In the genomic region with DNA sequence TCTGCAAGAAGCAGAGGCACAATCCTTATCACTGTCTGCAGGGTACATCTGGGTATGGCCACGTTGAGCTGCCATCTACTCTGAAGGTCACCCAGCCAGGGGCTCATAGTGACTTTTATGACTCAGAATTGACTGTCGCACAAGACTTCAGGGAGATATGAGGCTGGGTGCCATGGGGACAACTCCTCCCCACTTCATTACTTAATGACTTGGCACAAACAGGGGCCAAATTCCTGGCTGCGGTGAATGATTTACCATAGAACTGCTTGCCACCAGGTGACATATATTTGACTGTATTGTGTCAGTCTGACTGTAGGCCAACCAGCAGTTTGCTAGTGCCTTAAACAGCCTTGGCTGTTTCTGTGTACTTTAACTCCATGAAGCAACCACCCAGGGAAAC, we compare ENCODE assay signal across 15 mouse cellular contexts. TPM values are rescaled to one million over a fixed set of nuclear protein-coding genes. Genes with fewer than 3 reads are reported as not detected.
DNase-seq lines count a peak whose midpoint lies in the region; ATAC-seq lines count a peak whose summit lies in the region.
"Had no signal": no experiment of that assay in that cellular context is flagged by ENCODE, and none has a peak within 500 bp of the region (broad histone marks: within the 10 kb centered on the region; RNA-seq: fewer than 3 reads in every experiment).

No protein-coding gene starts in this region.

- no peak overlapping the region for H3K4me3 ChIP-seq in liver, embryonic 16.5 days (ENCODE audit: low read depth, low read length)
- H3K4me3 ChIP-seq in hindbrain, embryonic 13.5 days, result no peak overlapping the region
- H3K4me3 ChIP-seq: embryonic facial prominence, embryonic 10.5 days; forebrain, embryonic 13.5 days; heart, embryonic 15.5 days; myocyte had no signal

- H3K4me1 ChIP-seq in liver, embryonic 16.5 days (ENCODE audit: control insufficient read depth, low read depth, low read length), result no peaks in the 10 kb centered on the region; the same call in 1 of the 2 replicates
- no peaks in the 10 kb centered on the region for H3K4me1 ChIP-seq in hindbrain, embryonic 13.5 days (replicated peaks)
- H3K4me1 ChIP-seq: embryonic facial prominence, embryonic 10.5 days; forebrain, embryonic 13.5 days; heart, embryonic 15.5 days had no signal

- peak; percentile 26 to 35 for DNase-seq in lung, adult 18-20 months
- no peak for DNase-seq in lung, postnatal 14 days
- peak; percentile 88 to 93 for DNase-seq in kidney, adult 8-10 months
- no peak for DNase-seq in testis, postnatal 10 days (ENCODE audit: low spot score)
- no peak for DNase-seq in left cerebral cortex, adult 11 months (ENCODE audit: low spot score)
- no peak for DNase-seq in right cerebral cortex, postnatal 36 days (ENCODE audit: low spot score in 2 of 2)
- DNase-seq: cerebellum, adult 8-10 months; gastrocnemius, postnatal 25 days had no signal

- no peaks in the 10 kb centered on the region for H3K27me3 ChIP-seq in liver, embryonic 16.5 days (ENCODE audit: control insufficient read depth, insufficient read depth, low read depth, low read length)
- no peaks in the 10 kb centered on the region for H3K27me3 ChIP-seq in hindbrain, embryonic 13.5 days
- H3K27me3 ChIP-seq: forebrain, embryonic 13.5 days; heart, embryonic 15.5 days had no signal

- H3K9me3 ChIP-seq in liver, embryonic 16.5 days (replicated peaks; ENCODE audit: control insufficient read depth, low read length), result no peaks in the 10 kb centered on the region
- H3K9me3 ChIP-seq in hindbrain, embryonic 13.5 days, result no peaks in the 10 kb centered on the region
- H3K9me3 ChIP-seq: embryonic facial prominence, embryonic 10.5 days; forebrain, embryonic 13.5 days; heart, embryonic 15.5 days had no signal

- H3K36me3 ChIP-seq in liver, embryonic 16.5 days (ENCODE audit: control insufficient read depth, insufficient read depth), result no peaks in the 10 kb centered on the region
- H3K36me3 ChIP-seq in hindbrain, embryonic 13.5 days, result no peaks in the 10 kb centered on the region
- H3K36me3 ChIP-seq: embryonic facial prominence, embryonic 10.5 days; heart, embryonic 15.5 days had no signal

- no peak overlapping the region for H3K4me2 ChIP-seq in liver, embryonic 16.5 days (ENCODE audit: low read depth, low read length)
- no peak overlapping the region for H3K4me2 ChIP-seq in hindbrain, embryonic 13.5 days
- H3K4me2 ChIP-seq: forebrain, embryonic 13.5 days; heart, embryonic 15.5 days had no signal

- ATAC-seq in liver, embryonic 16.5 days (ENCODE audit: low read depth), result peak; percentile 76
- ATAC-seq in hindbrain, embryonic 13.5 days (ENCODE audit: low FRiP score), result no peak
- ATAC-seq: forebrain, embryonic 13.5 days had no signal

- no peak overlapping the region for H3K27ac ChIP-seq in liver, embryonic 16.5 days (ENCODE audit: low read length)
- H3K27ac ChIP-seq in hindbrain, embryonic 13.5 days, result no peak overlapping the region
- H3K27ac ChIP-seq: embryonic facial prominence, embryonic 10.5 days; forebrain, embryonic 13.5 days; heart, embryonic 15.5 days; macrophage had no signal

- H3K9ac ChIP-seq in liver, embryonic 16.5 days (ENCODE audit: low read depth, low read length), result no peak overlapping the region
- H3K9ac ChIP-seq in hindbrain, embryonic 13.5 days, result no peak overlapping the region
- H3K9ac ChIP-seq: forebrain, embryonic 13.5 days; heart, embryonic 15.5 days had no signal

- WGBS in liver, embryonic 16.5 days (ENCODE audit: insufficient replicate concordance), result 39% methylated on average over 3 of the region's 3 CpGs
- WGBS in hindbrain, embryonic 13.5 days, result 80% methylated on average over 3 of the region's 3 CpGs

RNA-seq across cellular contexts. Expression of a gene that starts 26.0 kb away (rescaled TPM):
- 1.9 and 2.0 TPM in 2 replicates for polyA plus RNA-seq in liver, embryonic 16.5 days (2015; fragmentation: Nextera tagmentation; extraction: Ambion mirVana)
- 22.5 and 23.2 TPM in 2 replicates for polyA plus RNA-seq in hindbrain, embryonic 13.5 days (2015; fragmentation: Nextera tagmentation; extraction: Ambion mirVana)

RNA-seq across cellular contexts. Expression of a gene that starts 27.6 kb away (rescaled TPM):
- 0.32 and 0.42 TPM in 2 replicates for polyA plus RNA-seq in liver, embryonic 16.5 days (2015; fragmentation: Nextera tagmentation; extraction: Ambion mirVana)
- polyA plus RNA-seq in hindbrain, embryonic 13.5 days (2015; fragmentation: Nextera tagmentation; extraction: Ambion mirVana), result 0.40 and 0.67 TPM in 2 replicates
- polyA plus RNA-seq: macrophage, myocyte had no signal

RNA-seq across cellular contexts. Expression of a gene that starts 55.8 kb away (rescaled TPM):
- 0.08 and 0.22 TPM in 2 replicates for polyA plus RNA-seq in liver, embryonic 16.5 days (2015; fragmentation: Nextera tagmentation; extraction: Ambion mirVana)
- 3.3 and 6.4 TPM in 2 replicates for polyA plus RNA-seq in hindbrain, embryonic 13.5 days (2015; fragmentation: Nextera tagmentation; extraction: Ambion mirVana)

Comparison
In these comparisons a context has a peak if more than half of its experiments do, and no peak if none do; other contexts are left out.
1. DNase-seq: peak in lung, adult 18-20 months (2 of 2) and kidney, adult 8-10 months (2 of 2); none in lung, postnatal 14 days (single experiment), testis, postnatal 10 days (single experiment), left cerebral cortex, adult 11 months (single experiment) and right cerebral cortex, postnatal 36 days (0 of 2).